Mouse (Mus musculus) forebrain, embryonic 15.5 days (tissue): ENCODE data around the gene Ccnc. TPM values are rescaled to one million over a fixed set of nuclear protein-coding genes. Genes with fewer than 3 reads are reported as not detected.

ENCODE experiments used
- ATAC-seq: fragments of 200-750 bp; cut with Nextera tagmentation; replicated peaks from 2 replicates; pipeline ENCODE4 v1.8.0; 2017; ENCODE audit warnings: mild to moderate bottlenecking, moderate TSS enrichment, moderate library complexity
- H3K27ac ChIP-seq: fragments of 300-500 bp; sonication (generic); replicated peaks from 2 replicates; pipeline ENCODE4 v1.5.1; 2015; ENCODE audit warnings: mild to moderate bottlenecking, inconsistent platforms
- H3K27me3 ChIP-seq: fragments of 300-500 bp; sonication (generic); 2 replicates; pipeline ENCODE4 v1.6.1; 2015; ENCODE audit warnings: inconsistent platforms
- H3K36me3 ChIP-seq: fragments of 300-500 bp; sonication (generic); 2 replicates; pipeline ENCODE4 v1.6.1; 2015; ENCODE audit warnings: mild to moderate bottlenecking, inconsistent platforms
- H3K4me1 ChIP-seq: fragments of 300-500 bp; sonication (generic); 2 replicates; pipeline ENCODE4 v1.6.1; 2015; ENCODE audit warnings: inconsistent platforms
- H3K4me2 ChIP-seq: fragments of 300-500 bp; sonication (generic); replicated peaks from 2 replicates; pipeline ENCODE4 v1.6.1; 2015; ENCODE audit warnings: mild to moderate bottlenecking, inconsistent platforms
- H3K4me3 ChIP-seq: fragments of 300-500 bp; sonication (generic); 2 replicates; pipeline ENCODE4 v1.5.1; 2015; ENCODE audit warnings: mild to moderate bottlenecking, inconsistent platforms
- H3K9ac ChIP-seq: fragments of 300-500 bp; sonication (generic); replicated peaks from 2 replicates; pipeline ENCODE4 v1.6.1; 2015; ENCODE audit warnings: mild to moderate bottlenecking, inconsistent platforms
- H3K9me3 ChIP-seq: fragments of 300-500 bp; sonication (generic); 2 replicates; pipeline ENCODE4 v1.6.1; 2016; ENCODE audit warnings: inconsistent platforms
- WGBS: fragments of 180-500 bp; shearing (Covaris S2); methylation state at CpG from one replicate; pipeline ENCODE4 v1.1.7; 2015; ENCODE audit warnings: mixed read lengths; 5-methylcytosine and 5-hydroxymethylcytosine counted together
- polyA plus RNA-seq: library from polyadenylated mRNA; unstranded; fragments of >200 nt; fragmentation: Nextera tagmentation; extraction: Ambion mirVana; gene quantifications from 2 replicates; pipeline ENCODE4 v1.2.1, GENCODE M21; 2015

The Ccnc gene
- polyA plus RNA-seq, 1 experiment from 2014 or later, result 72.7 TPM

- no peak for ATAC-seq
- no peaks in the 10 kb centered on the region for H3K9me3 ChIP-seq
- H3K4me1 ChIP-seq, result no peaks in the 10 kb centered on the region
- peaks cover 23% of the 10 kb centered on the region for H3K36me3 ChIP-seq
- no peak overlapping the region for H3K4me3 ChIP-seq
- H3K4me2 ChIP-seq, result no peak overlapping the region
- no peak overlapping the region for H3K27ac ChIP-seq
- no peak overlapping the region for H3K9ac ChIP-seq
- no peaks in the 10 kb centered on the region for H3K27me3 ChIP-seq
- 84% methylated on average over 5 of the region's 5 CpGs for WGBS
These were observed 18.2 kb downstream of the Ccnc start for GRCm38 (mm10) chr4:21745723-21746122.

GRCm38 (mm10) chr4:21755123-21755789 lies 27.8 kb downstream of the Ccnc start:
- H3K9ac ChIP-seq, result no peak overlapping the region
- WGBS, result 72% methylated on average over 4 of the region's 4 CpGs
- no peak overlapping the region for H3K4me2 ChIP-seq
- no peaks in the 10 kb centered on the region for H3K27me3 ChIP-seq
- no peak for ATAC-seq
- H3K27ac ChIP-seq, result no peak overlapping the region
- H3K4me1 ChIP-seq, result no peaks in the 10 kb centered on the region
- H3K4me3 ChIP-seq, result no peak overlapping the region
- peaks cover 22% of the 10 kb centered on the region for H3K36me3 ChIP-seq
- no peaks in the 10 kb centered on the region for H3K9me3 ChIP-seq

- Histone ChIP-seq H3K36me3 (peaks cover 11% of the 10 kb centered on the region), H3K9me3 (no peaks in the 10 kb centered on the region), H3K4me1 (peaks cover 10% of the 10 kb centered on the region), H3K27me3 (no peaks in the 10 kb centered on the region), H3K9ac (no peak overlapping the region), H3K4me3 (no peak overlapping the region), H3K27ac (no peak overlapping the region), H3K4me2 (no peak overlapping the region)
- no peak for ATAC-seq
- WGBS, result 77% methylated on average over 1 of the region's 1 CpGs
These were observed 31.4 kb downstream of the Ccnc start for GRCm38 (mm10) chr4:21758860-21759259.

- no peaks in the 10 kb centered on the region for H3K9me3 ChIP-seq
- peaks cover 11% of the 10 kb centered on the region for H3K36me3 ChIP-seq
- no peak overlapping the region for H3K27ac ChIP-seq
- peaks cover 14% of the 10 kb centered on the region for H3K4me1 ChIP-seq
- 48% methylated on average over 9 of the region's 9 CpGs for WGBS
- no peak overlapping the region for H3K4me2 ChIP-seq
- H3K27me3 ChIP-seq, result no peaks in the 10 kb centered on the region
- no peak overlapping the region for H3K9ac ChIP-seq
- no peak overlapping the region for H3K4me3 ChIP-seq
- ATAC-seq, result peak; percentile 51; the same call in 1 of the 2 replicates
These were observed 34.1 kb downstream of the Ccnc start for GRCm38 (mm10) chr4:21761416-21762160.

- H3K9me3 ChIP-seq, result no peaks in the 10 kb centered on the region
- 83% methylated on average over 4 of the region's 4 CpGs for WGBS
These were observed 36.3 kb downstream of the Ccnc start for GRCm38 (mm10) chr4:21763827-21764226.

GRCm38 (mm10) chr4:21766171-21766862 lies 38.8 kb downstream of the Ccnc start:
- Histone ChIP-seq H3K27ac (peak overlapping the region; percentile 33; the same call in 1 of the 2 replicates), H3K4me1 (peaks cover 10% of the 10 kb centered on the region), H3K4me3 (peak overlapping the region; percentile 77), H3K9ac (peak overlapping the region; percentile 70), H3K9me3 (no peaks in the 10 kb centered on the region), H3K36me3 (no peaks in the 10 kb centered on the region), H3K27me3 (no peaks in the 10 kb centered on the region), H3K4me2 (peak overlapping the region; percentile 72)
- ATAC-seq, result peak; percentile 33; the same call in 1 of the 2 replicates
- 18% methylated on average over 14 of the region's 14 CpGs for WGBS

More at GRCm38 (mm10) chr4:21763827-21764226, 36.3 kb downstream of the Ccnc start:
- H3K4me2 ChIP-seq, result no peak overlapping the region
- no peak overlapping the region for H3K27ac ChIP-seq
- no peak overlapping the region for H3K9ac ChIP-seq
- no peak overlapping the region for H3K4me3 ChIP-seq
- ATAC-seq, result no peak
- peaks cover 14% of the 10 kb centered on the region for H3K4me1 ChIP-seq
- H3K27me3 ChIP-seq, result no peaks in the 10 kb centered on the region
- H3K36me3 ChIP-seq, result peaks cover 8% of the 10 kb centered on the region

- peak within 1 kb of the TSS; percentile 77 for H3K4me3 ChIP-seq
- no peaks in the 10 kb centered on the region for H3K27me3 ChIP-seq
- 0 out of 2 replicates have a peak, but pooled peaks cover 4% of the 10 kb centered on the region for H3K4me1 ChIP-seq
- H3K9ac ChIP-seq, result peak within 1 kb of the TSS; percentile 70
- no peaks in the 10 kb centered on the region for H3K36me3 ChIP-seq
- H3K27ac ChIP-seq, result peak within 1 kb of the TSS; percentile 33
- peak; percentile 92 for ATAC-seq
- WGBS, result 1% methylated on average over 17 of the region's 17 CpGs
- peak within 1 kb of the TSS; percentile 72 for H3K4me2 ChIP-seq
- H3K9me3 ChIP-seq, result no peaks in the 10 kb centered on the region
These were observed 39.4 kb downstream of the Ccnc start, which contains the start of the genes Usp45 and Tstd3 for GRCm38 (mm10) chr4:21766863-21767304. TSS of gene Usp45 (plus strand) at chr4:21767156. TSS of gene Tstd3 (minus strand) at chr4:21767212.

GRCm38 (mm10) chr4:21771064-21771463 lies 43.6 kb downstream of the Ccnc start:
- WGBS, result 91% methylated on average over 1 of the region's 1 CpGs
- no peak for ATAC-seq

GRCm38 (mm10) chr4:21772306-21772705 lies 44.8 kb downstream of the Ccnc start:
- ATAC-seq, result no peak
- no peaks in the 10 kb centered on the region for H3K27me3 ChIP-seq
- no peak overlapping the region for H3K9ac ChIP-seq
- peaks cover 9% of the 10 kb centered on the region; the same call in 1 of the 2 replicates for H3K4me1 ChIP-seq
- H3K4me2 ChIP-seq, result no peak overlapping the region
- H3K27ac ChIP-seq, result no peak overlapping the region
- no peaks in the 10 kb centered on the region for H3K9me3 ChIP-seq
- H3K36me3 ChIP-seq, result no peaks in the 10 kb centered on the region
- H3K4me3 ChIP-seq, result no peak overlapping the region
- WGBS, result 100% methylated on average over 1 of the region's 1 CpGs

More at GRCm38 (mm10) chr4:21771064-21771463, 43.6 kb downstream of the Ccnc start:
- Histone ChIP-seq H3K4me3 (no peak overlapping the region), H3K4me2 (no peak overlapping the region), H3K4me1 (0 out of 2 replicates have a peak, but pooled peaks cover 5% of the 10 kb centered on the region), H3K36me3 (no peaks in the 10 kb centered on the region), H3K9ac (no peak overlapping the region), H3K9me3 (no peaks in the 10 kb centered on the region), H3K27ac (no peak overlapping the region), H3K27me3 (no peaks in the 10 kb centered on the region)

GRCm38 (mm10) chr4:21776091-21776945 lies 48.8 kb downstream of the Ccnc start:
- peak; percentile 98 for ATAC-seq
- H3K9ac ChIP-seq, result peak overlapping the region; percentile 85
- no peaks in the 10 kb centered on the region for H3K27me3 ChIP-seq
- H3K9me3 ChIP-seq, result no peaks in the 10 kb centered on the region
- peaks cover 4% of the 10 kb centered on the region for H3K36me3 ChIP-seq
- peaks cover 15% of the 10 kb centered on the region; the same call in 1 of the 2 replicates for H3K4me1 ChIP-seq
- under 1% methylated on average over 46 of the region's 46 CpGs for WGBS
- peak overlapping the region; percentile 54 for H3K4me2 ChIP-seq
- H3K4me3 ChIP-seq, result peak overlapping the region; percentile 78
- peak overlapping the region; percentile 51 for H3K27ac ChIP-seq

- H3K4me3 ChIP-seq, result peak overlapping the region; percentile 78
- H3K4me2 ChIP-seq, result peak overlapping the region; percentile 54
- peaks cover 10% of the 10 kb centered on the region for H3K36me3 ChIP-seq
- no peaks in the 10 kb centered on the region for H3K9me3 ChIP-seq
- no peak overlapping the region for H3K27ac ChIP-seq
- no peaks in the 10 kb centered on the region for H3K27me3 ChIP-seq
- WGBS, result 5% methylated on average over 9 of the region's 9 CpGs
- peak overlapping the region; percentile 85 for H3K9ac ChIP-seq
- H3K4me1 ChIP-seq, result peaks cover 15% of the 10 kb centered on the region; the same call in 1 of the 2 replicates
- no peak for ATAC-seq
These were observed 49.4 kb downstream of the Ccnc start for GRCm38 (mm10) chr4:21776946-21777265.
